In the genomic region with DNA sequence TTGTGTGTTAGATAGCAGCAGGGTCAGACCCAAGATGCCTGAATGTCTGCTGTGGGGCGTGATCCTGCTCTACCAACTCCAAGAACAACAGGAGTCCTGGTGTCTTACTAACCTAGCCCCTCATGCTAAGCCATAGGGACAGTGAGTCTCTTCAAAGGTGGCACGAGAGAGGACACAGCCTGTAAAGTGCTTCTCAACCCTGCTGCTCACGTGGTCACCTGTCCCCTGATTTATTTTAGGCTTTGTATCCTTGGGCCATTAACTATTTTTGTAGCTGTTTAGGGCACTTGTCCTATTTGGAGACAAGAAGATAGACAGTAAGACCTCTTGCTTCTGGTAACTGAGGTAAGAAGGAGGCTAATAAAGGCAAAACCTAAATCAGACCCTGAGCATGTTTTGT, we compare ENCODE assay signal across 21 mouse cellular contexts.
DNase-seq lines count a peak whose midpoint lies in the region; ATAC-seq and TF ChIP-seq lines count a peak whose summit lies in the region.
"Had no signal": no experiment of that assay in that cellular context is flagged by ENCODE, and none has a peak within 500 bp of the region (broad histone marks: within the 10 kb centered on the region; RNA-seq: fewer than 3 reads in every experiment).

No protein-coding gene starts in this region.

- H3K9ac ChIP-seq in heart, embryonic 12.5 days, result no peak overlapping the region
- no peak overlapping the region for H3K9ac ChIP-seq in hindbrain, embryonic 11.5 days (ENCODE audit: low read depth, low read length)
- H3K9ac ChIP-seq in hindbrain, postnatal 0 days (replicated peaks; ENCODE audit: low read length), result no peak overlapping the region
- H3K9ac ChIP-seq in embryonic facial prominence, embryonic 11.5 days (replicated peaks; ENCODE audit: low read length), result no peak overlapping the region
- no peak overlapping the region for H3K9ac ChIP-seq in midbrain, embryonic 13.5 days (replicated peaks)
- H3K9ac ChIP-seq: liver, embryonic 12.5 days had no signal

- H3K4me3 ChIP-seq in heart, embryonic 12.5 days, result no peak overlapping the region
- no peak overlapping the region for H3K4me3 ChIP-seq in hindbrain, embryonic 11.5 days (ENCODE audit: low read depth, low read length)
- H3K4me3 ChIP-seq in hindbrain, postnatal 0 days (ENCODE audit: low read length), result no peak overlapping the region
- no peak overlapping the region for H3K4me3 ChIP-seq in embryonic facial prominence, embryonic 11.5 days (ENCODE audit: low read depth, low read length)
- H3K4me3 ChIP-seq in midbrain, embryonic 13.5 days (replicated peaks), result no peak overlapping the region
- H3K4me3 ChIP-seq: layer of hippocampus, adult 2 months; limb, embryonic 13.5 days; liver, embryonic 12.5 days had no signal

- peaks cover 39% of the 10 kb centered on the region for H3K4me1 ChIP-seq in heart, embryonic 12.5 days (replicated peaks)
- H3K4me1 ChIP-seq in hindbrain, embryonic 11.5 days (replicated peaks; ENCODE audit: control insufficient read depth, insufficient read depth, low read length), result peaks cover 9% of the 10 kb centered on the region
- H3K4me1 ChIP-seq in hindbrain, postnatal 0 days (ENCODE audit: insufficient read depth, low read length), result peaks cover 6% of the 10 kb centered on the region; the same call in 1 of the 2 replicates
- H3K4me1 ChIP-seq in embryonic facial prominence, embryonic 11.5 days (ENCODE audit: control insufficient read depth, insufficient read depth, low read length), result 0 out of 2 replicates have a peak, but pooled peaks cover 2% of the 10 kb centered on the region
- H3K4me1 ChIP-seq in midbrain, embryonic 13.5 days (replicated peaks), result peaks cover 60% of the 10 kb centered on the region
- H3K4me1 ChIP-seq: liver, embryonic 12.5 days had no signal

- no peak for TF ChIP-seq CTCF in hindbrain, postnatal 0 days (IDR thresholded peaks at IDR 0.05; ENCODE audit: low read depth)

- no peak overlapping the region for H3K27ac ChIP-seq in heart, embryonic 12.5 days (ENCODE audit: poor library complexity, severe bottlenecking)
- H3K27ac ChIP-seq in hindbrain, embryonic 11.5 days (ENCODE audit: low read depth, low read length), result peak overlapping the region; percentile 47; the same call in 1 of the 2 replicates
- H3K27ac ChIP-seq in hindbrain, postnatal 0 days, result no peak overlapping the region
- H3K27ac ChIP-seq in embryonic facial prominence, embryonic 11.5 days (replicated peaks; ENCODE audit: low read depth, low read length), result 0 out of 2 replicates have a peak overlapping the region, but pooled peaks have one; percentile 16
- H3K27ac ChIP-seq in midbrain, embryonic 13.5 days, result peak overlapping the region; percentile 55; the same call in 1 of the 2 replicates
- H3K27ac ChIP-seq: layer of hippocampus, adult 2 months; limb, embryonic 13.5 days; liver, embryonic 12.5 days; stomach, postnatal 0 days had no signal

- H3K36me3 ChIP-seq in heart, embryonic 12.5 days, result no peaks in the 10 kb centered on the region
- no peaks in the 10 kb centered on the region for H3K36me3 ChIP-seq in hindbrain, embryonic 11.5 days (ENCODE audit: control insufficient read depth, insufficient read depth, low read length)
- no peaks in the 10 kb centered on the region for H3K36me3 ChIP-seq in hindbrain, postnatal 0 days (ENCODE audit: insufficient read depth, low read length)
- no peaks in the 10 kb centered on the region for H3K36me3 ChIP-seq in embryonic facial prominence, embryonic 11.5 days (replicated peaks; ENCODE audit: control insufficient read depth, insufficient read depth, low read depth, low read length)
- H3K36me3 ChIP-seq in midbrain, embryonic 13.5 days, result no peaks in the 10 kb centered on the region
- H3K36me3 ChIP-seq: limb, embryonic 13.5 days; liver, embryonic 12.5 days had no signal

- H3K4me2 ChIP-seq in heart, embryonic 12.5 days, result no peak overlapping the region
- no peak overlapping the region for H3K4me2 ChIP-seq in hindbrain, embryonic 11.5 days (replicated peaks; ENCODE audit: low read depth, low read length)
- no peak overlapping the region for H3K4me2 ChIP-seq in hindbrain, postnatal 0 days (ENCODE audit: low read depth, low read length)
- H3K4me2 ChIP-seq in embryonic facial prominence, embryonic 11.5 days (ENCODE audit: low read depth, low read length), result no peak overlapping the region
- no peak overlapping the region for H3K4me2 ChIP-seq in midbrain, embryonic 13.5 days (replicated peaks)
- H3K4me2 ChIP-seq: limb, embryonic 13.5 days; liver, embryonic 12.5 days had no signal

- no peak for ATAC-seq in heart, embryonic 12.5 days (ENCODE audit: insufficient number of reproducible peaks, low FRiP score)
- ATAC-seq in hindbrain, embryonic 11.5 days (ENCODE audit: low FRiP score), result no peak
- no peak for ATAC-seq in hindbrain, postnatal 0 days
- no peak for ATAC-seq in embryonic facial prominence, embryonic 11.5 days (replicated peaks; ENCODE audit: insufficient number of reproducible peaks, low FRiP score, low TSS enrichment, low read depth)
- ATAC-seq in midbrain, embryonic 13.5 days, result no peak
- ATAC-seq: intestine, embryonic 16.5 days; liver, embryonic 12.5 days had no signal

- H3K27me3 ChIP-seq in heart, embryonic 12.5 days (replicated peaks), result no peaks in the 10 kb centered on the region
- no peaks in the 10 kb centered on the region for H3K27me3 ChIP-seq in hindbrain, embryonic 11.5 days (ENCODE audit: control insufficient read depth, insufficient read depth, low read length)
- no peaks in the 10 kb centered on the region for H3K27me3 ChIP-seq in hindbrain, postnatal 0 days (ENCODE audit: insufficient read depth, low read length)
- H3K27me3 ChIP-seq in embryonic facial prominence, embryonic 11.5 days (ENCODE audit: control insufficient read depth, insufficient read depth, low read length), result no peaks in the 10 kb centered on the region
- no peaks in the 10 kb centered on the region for H3K27me3 ChIP-seq in midbrain, embryonic 13.5 days

- 39% methylated on average over 3 of the region's 3 CpGs for WGBS in heart, embryonic 12.5 days
- WGBS in hindbrain, embryonic 11.5 days, result 44% methylated on average over 3 of the region's 3 CpGs
- WGBS in hindbrain, postnatal 0 days, result 56% methylated on average over 3 of the region's 3 CpGs
- WGBS in embryonic facial prominence, embryonic 11.5 days, result 41% methylated on average over 3 of the region's 3 CpGs
- WGBS in midbrain, embryonic 13.5 days, result 32% methylated on average over 3 of the region's 3 CpGs

- no peaks in the 10 kb centered on the region for H3K9me3 ChIP-seq in heart, embryonic 12.5 days (replicated peaks)
- no peaks in the 10 kb centered on the region for H3K9me3 ChIP-seq in hindbrain, embryonic 11.5 days (ENCODE audit: control insufficient read depth, low read length)
- no peaks in the 10 kb centered on the region for H3K9me3 ChIP-seq in hindbrain, postnatal 0 days (ENCODE audit: low read length)
- no peaks in the 10 kb centered on the region for H3K9me3 ChIP-seq in embryonic facial prominence, embryonic 11.5 days (replicated peaks; ENCODE audit: control insufficient read depth, low read length)
- H3K9me3 ChIP-seq in midbrain, embryonic 13.5 days, result no peaks in the 10 kb centered on the region
- H3K9me3 ChIP-seq: limb, embryonic 13.5 days; liver, embryonic 12.5 days had no signal

- DNase-seq in heart, adult 18-20 months, result peak; percentile 60 to 64
- DNase-seq in hindbrain, embryonic 11.5 days (ENCODE audit: low spot score), result no peak
- no peak for DNase-seq in hindbrain, postnatal 0 days (ENCODE audit: low spot score)
- no peak for DNase-seq in embryonic facial prominence, embryonic 11.5 days (ENCODE audit: low spot score)
- DNase-seq in right cerebral cortex, adult 18-20 months, result no peak
- DNase-seq: adrenal gland, postnatal 10 days; cerebellum, adult 2 months; cerebellum, postnatal 36 days; layer of hippocampus, postnatal 36 days; lung, adult 18-20 months; lung, postnatal 10 days; right cerebral cortex, postnatal 14 days; thymus, adult 2 months; thymus, postnatal 4 days had no signal

Comparison
In these comparisons a context has a peak if more than half of its experiments do, and no peak if none do; other contexts are left out.
1. H3K27ac ChIP-seq: peak in hindbrain, embryonic 11.5 days (single experiment), embryonic facial prominence, embryonic 11.5 days (single experiment) and midbrain, embryonic 13.5 days (single experiment); none in heart, embryonic 12.5 days (single experiment) and hindbrain, postnatal 0 days (single experiment).
2. DNase-seq: peak in heart, adult 18-20 months (2 of 2); none in hindbrain, embryonic 11.5 days (single experiment), hindbrain, postnatal 0 days (single experiment), embryonic facial prominence, embryonic 11.5 days (single experiment) and right cerebral cortex, adult 18-20 months (single experiment).